Mouse (Mus musculus) cortical plate, adult 2 months (tissue): ENCODE data around the gene Xpnpep3.

Experiments
- CTCF ChIP-seq: fragments of 200-500 bp; IDR thresholded peaks from 2 replicates; pipeline ENCODE4 v1.5.1; 2011; ENCODE audit warnings: mild to moderate bottlenecking, control low read depth, low read length; ENCODE audit not compliant: insufficient read depth; ENCODE audit errors: extremely low read depth
- POLR2A ChIP-seq: fragments of 200-500 bp; IDR thresholded peaks from 2 replicates; pipeline ENCODE4 v1.6.1; 2011; ENCODE audit warnings: mild to moderate bottlenecking, low read length, control low read depth; ENCODE audit not compliant: insufficient read depth; ENCODE audit errors: extremely low read depth

DNA sequence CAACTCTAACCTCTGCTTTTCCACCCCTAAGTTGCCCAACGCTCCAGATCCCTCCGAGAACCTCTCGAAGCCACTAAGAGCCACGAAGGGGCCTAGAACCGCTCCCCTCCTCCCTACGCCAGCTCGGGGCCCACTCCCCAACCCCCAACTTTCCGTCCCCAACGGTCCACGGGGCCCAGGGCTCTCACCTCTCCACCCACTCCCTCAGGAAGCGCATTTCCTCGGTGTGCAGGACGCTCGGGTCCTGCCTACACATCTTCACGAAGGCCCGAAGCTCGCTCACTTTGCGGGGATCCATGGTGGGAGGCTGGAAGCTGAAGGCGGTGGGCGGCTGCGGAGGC is 671 bp upstream of the Xpnpep3 start:
- no peak for TF ChIP-seq CTCF
- TF ChIP-seq POLR2A = no peak
